Comparison of ENCODE assay signal across 11 mouse cellular contexts in the genomic region with DNA sequence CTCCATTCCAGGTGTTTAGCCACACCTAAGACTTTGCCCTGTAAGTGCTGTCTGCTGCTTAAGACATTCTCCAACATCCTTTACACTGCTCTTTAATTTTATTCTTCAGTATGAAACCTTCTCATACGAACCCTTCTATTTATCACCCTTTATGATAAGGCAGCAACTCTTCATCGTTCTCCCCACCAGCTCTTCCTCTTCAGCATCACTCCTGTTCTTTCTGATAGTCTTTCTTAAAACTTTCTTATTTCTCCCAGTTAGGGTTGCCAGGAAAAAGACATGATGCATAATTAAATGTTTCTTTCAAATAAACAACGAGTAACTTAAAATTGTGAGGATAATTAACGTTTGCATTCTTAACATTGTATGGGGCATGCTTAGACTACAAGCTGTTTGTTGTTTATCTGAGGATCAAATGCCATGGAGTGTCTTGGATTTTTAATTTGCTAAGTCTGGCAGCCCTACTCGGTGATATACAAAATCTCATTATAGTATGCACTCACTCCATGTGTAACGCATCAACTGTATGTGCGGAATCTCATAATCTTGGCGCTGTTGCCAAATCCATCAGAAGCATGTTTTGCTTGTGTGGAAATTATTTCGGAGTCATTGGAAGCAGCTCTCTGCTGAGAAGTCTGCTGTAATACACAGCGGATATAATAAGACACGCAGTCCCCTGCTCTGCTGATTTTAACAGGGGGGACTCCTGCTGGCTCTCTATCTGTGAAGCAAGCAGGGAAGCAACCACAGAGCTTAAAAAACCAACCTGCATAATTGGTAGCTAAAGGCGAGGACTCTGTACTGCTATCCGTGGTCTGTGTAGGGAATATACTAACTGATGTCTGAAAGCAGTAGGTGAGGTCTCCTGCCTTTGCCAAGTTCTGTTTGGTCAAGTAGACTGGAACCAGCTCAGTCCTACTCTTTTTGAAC.
DNase-seq lines count a peak whose midpoint lies in the region; ATAC-seq and TF ChIP-seq lines count a peak whose summit lies in the region.
"Had no signal": no experiment of that assay in that cellular context is flagged by ENCODE, and none has a peak within 500 bp of the region (broad histone marks: within the 10 kb centered on the region; RNA-seq: fewer than 3 reads in every experiment).

No protein-coding gene starts in this region.

- TF ChIP-seq CTCF in midbrain, postnatal 0 days (IDR thresholded peaks at IDR 0.05) = no peak

- 76% methylated on average over 13 of the region's 13 CpGs for WGBS in kidney, embryonic 16.5 days
- WGBS in forebrain, embryonic 14.5 days = 57% methylated on average over 13 of the region's 13 CpGs
- 47% methylated on average over 13 of the region's 13 CpGs for WGBS in midbrain, postnatal 0 days

- no peak overlapping the region for H3K4me2 ChIP-seq in kidney, embryonic 16.5 days (replicated peaks; ENCODE audit: low read depth, low read length)
- no peak overlapping the region for H3K4me2 ChIP-seq in forebrain, embryonic 14.5 days (ENCODE audit: low read length)
- no peak overlapping the region for H3K4me2 ChIP-seq in midbrain, postnatal 0 days (ENCODE audit: low read depth, low read length, poor library complexity, severe bottlenecking)
- H3K4me2 ChIP-seq: embryonic facial prominence, embryonic 13.5 days had no signal

- DNase-seq in kidney, postnatal 14 days = peak; percentile 2
- DNase-seq in right cerebral cortex, postnatal 4 days = peak; percentile 27
- DNase-seq in right cerebral cortex, postnatal 25 days = no peak
- peak; percentile 86 for DNase-seq in forebrain, embryonic 14.5 days (ENCODE audit: low spot score)
- DNase-seq in midbrain, postnatal 0 days (ENCODE audit: low spot score) = peak; percentile 57
- DNase-seq in ovary, postnatal 36 days (ENCODE audit: low spot score) = no peak
- DNase-seq: kidney, adult 8-10 months had no signal

- H3K4me1 ChIP-seq in kidney, embryonic 16.5 days (ENCODE audit: insufficient read depth, low read length) = no peaks in the 10 kb centered on the region
- peaks cover 3% of the 10 kb centered on the region; the same call in 1 of the 2 replicates for H3K4me1 ChIP-seq in forebrain, embryonic 14.5 days (ENCODE audit: control insufficient read depth, insufficient read depth, low read length)
- H3K4me1 ChIP-seq in midbrain, postnatal 0 days (ENCODE audit: insufficient read depth, low read length) = no peaks in the 10 kb centered on the region

- no peak for ATAC-seq in kidney, embryonic 16.5 days (ENCODE audit: low FRiP score, low TSS enrichment)
- peak; percentile 90 for ATAC-seq in forebrain, embryonic 14.5 days
- ATAC-seq in midbrain, postnatal 0 days (ENCODE audit: low FRiP score) = peak; percentile 31; the same call in 1 of the 2 replicates
- ATAC-seq in activated CD4-positive, CD25-positive, alpha-beta regulatory T cell, adult 4 months = no peak

- H3K4me3 ChIP-seq in kidney, embryonic 16.5 days (ENCODE audit: low read length) = no peak overlapping the region
- no peak overlapping the region for H3K4me3 ChIP-seq in forebrain, embryonic 14.5 days (ENCODE audit: low read depth, low read length)
- no peak overlapping the region for H3K4me3 ChIP-seq in midbrain, postnatal 0 days (ENCODE audit: low read depth, low read length)
- H3K4me3 ChIP-seq: embryonic facial prominence, embryonic 13.5 days had no signal

- no peak overlapping the region for H3K27ac ChIP-seq in kidney, embryonic 16.5 days (ENCODE audit: low read length)
- peak overlapping the region; percentile 1; the same call in 1 of the 2 replicates for H3K27ac ChIP-seq in forebrain, embryonic 14.5 days (ENCODE audit: low read depth, low read length)
- no peak overlapping the region for H3K27ac ChIP-seq in midbrain, postnatal 0 days (ENCODE audit: low read depth, low read length)
- H3K27ac ChIP-seq: embryonic facial prominence, embryonic 13.5 days; macrophage had no signal

- H3K9ac ChIP-seq in kidney, embryonic 16.5 days (replicated peaks; ENCODE audit: low read length) = no peak overlapping the region
- H3K9ac ChIP-seq in forebrain, embryonic 14.5 days (ENCODE audit: low read length) = no peak overlapping the region
- no peak overlapping the region for H3K9ac ChIP-seq in midbrain, postnatal 0 days (replicated peaks; ENCODE audit: low read length, poor library complexity, severe bottlenecking)
- H3K9ac ChIP-seq: embryonic facial prominence, embryonic 13.5 days had no signal

- H3K27me3 ChIP-seq in kidney, embryonic 16.5 days (ENCODE audit: insufficient read depth, low read length) = no peaks in the 10 kb centered on the region
- no peaks in the 10 kb centered on the region for H3K27me3 ChIP-seq in forebrain, embryonic 14.5 days (replicated peaks; ENCODE audit: control insufficient read depth, insufficient read depth, low read length)
- H3K27me3 ChIP-seq in midbrain, postnatal 0 days (ENCODE audit: insufficient read depth, low read length) = no peaks in the 10 kb centered on the region
- H3K27me3 ChIP-seq: embryonic facial prominence, embryonic 13.5 days had no signal

- H3K36me3 ChIP-seq in kidney, embryonic 16.5 days (ENCODE audit: insufficient read depth, low read length) = no peaks in the 10 kb centered on the region
- H3K36me3 ChIP-seq in forebrain, embryonic 14.5 days (ENCODE audit: control insufficient read depth, insufficient read depth, low read length) = no peaks in the 10 kb centered on the region
- H3K36me3 ChIP-seq in midbrain, postnatal 0 days (ENCODE audit: insufficient read depth, low read length) = no peaks in the 10 kb centered on the region
- H3K36me3 ChIP-seq: embryonic facial prominence, embryonic 13.5 days had no signal

- no peaks in the 10 kb centered on the region for H3K9me3 ChIP-seq in kidney, embryonic 16.5 days (ENCODE audit: low read length)
- no peaks in the 10 kb centered on the region for H3K9me3 ChIP-seq in forebrain, embryonic 14.5 days (replicated peaks; ENCODE audit: control insufficient read depth, low read length)
- no peaks in the 10 kb centered on the region for H3K9me3 ChIP-seq in midbrain, postnatal 0 days (ENCODE audit: low read length)
- H3K9me3 ChIP-seq: embryonic facial prominence, embryonic 13.5 days had no signal

Comparison
In these comparisons a context has a peak if more than half of its experiments do, and no peak if none do; other contexts are left out.
1. DNase-seq: peak in kidney, postnatal 14 days (single experiment), right cerebral cortex, postnatal 4 days (single experiment), forebrain, embryonic 14.5 days (single experiment) and midbrain, postnatal 0 days (single experiment); none in right cerebral cortex, postnatal 25 days (single experiment) and ovary, postnatal 36 days (single experiment).
2. ATAC-seq: peak in forebrain, embryonic 14.5 days (single experiment) and midbrain, postnatal 0 days (single experiment); none in kidney, embryonic 16.5 days (single experiment) and activated CD4-positive, CD25-positive, alpha-beta regulatory T cell, adult 4 months (single experiment).